Mouse (Mus musculus): ENCODE data around the gene Inka1. TPM values are rescaled to one million over a fixed set of nuclear protein-coding genes. Genes with fewer than 3 reads are reported as not detected.
A peak's percentile ranks its signal among the peaks of the same experiment; 100 is the strongest.
"Not testable (repeated sequence)": the region's sequence is repeated elsewhere in the genome, so short reads cannot be mapped to it uniquely, and the experiment has no call there.

The Inka1 gene
- total RNA-seq (2021) = 1 to 10 TPM; 4.3 to 6.4 TPM
- long read RNA-seq, experiment 1, partial matches to known transcripts = 0 of 1 reads
- long read RNA-seq, experiment 1, other reads (novel, unspliced or antisense) = 0 of 1 reads
- long read RNA-seq, experiment 2, partial matches to known transcripts = 0 of 3 reads
- long read RNA-seq, experiment 2, other reads (novel, unspliced or antisense) = 0 of 3 reads

DNA sequence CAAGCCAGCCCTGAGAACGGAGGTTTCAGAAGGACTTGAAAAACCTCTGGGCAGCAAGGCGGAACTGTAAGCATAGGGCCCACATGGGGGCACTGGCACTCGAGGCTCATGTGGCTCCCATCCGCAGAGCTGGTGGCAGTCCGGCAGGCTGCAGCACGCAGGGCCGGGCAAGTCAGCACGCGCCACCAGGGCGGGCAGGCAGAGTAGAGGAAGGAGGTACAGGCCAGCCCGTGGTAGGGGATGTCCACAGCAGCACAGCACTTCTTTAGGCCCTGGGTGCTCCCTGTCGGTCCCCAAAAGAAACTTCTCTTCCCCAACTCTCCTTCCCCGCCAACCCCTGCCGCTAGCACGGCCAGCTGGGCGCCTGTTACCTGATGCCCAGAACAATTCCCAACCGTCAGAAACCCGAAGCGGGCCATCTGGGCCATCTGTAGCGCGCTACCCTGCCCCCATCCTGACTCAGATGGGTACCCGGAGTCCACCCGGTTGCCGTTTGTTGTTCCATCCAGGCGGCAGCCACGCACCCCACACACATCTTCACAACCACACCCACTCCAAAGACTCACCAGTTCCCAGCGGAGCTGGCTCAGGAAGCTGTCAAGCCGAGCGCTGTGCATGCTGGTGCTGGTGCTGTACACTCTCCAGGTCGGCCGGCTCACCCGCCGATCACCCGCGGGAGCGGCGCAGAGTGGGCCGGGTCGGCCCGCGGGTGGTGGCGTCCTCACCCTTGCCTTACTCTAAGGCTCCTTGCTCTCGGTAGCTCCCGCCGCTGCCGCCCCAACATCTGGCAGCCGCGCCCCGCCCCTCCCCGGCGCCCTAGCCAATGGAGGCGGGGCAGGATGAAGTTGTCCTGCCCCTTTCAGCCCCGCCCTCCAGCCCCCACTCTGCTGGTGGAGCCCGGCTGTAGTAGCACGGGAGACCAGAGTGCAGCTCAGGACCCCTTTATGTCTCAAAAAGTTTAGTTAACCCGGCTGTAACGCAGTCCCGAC, at the start of gene Inka1:
Gene Inka1, minus strand, starts transcription at position 749 of the 989 bp plus-strand sequence.
- peak; percentile 87 to 92 for DNase-seq (ENCODE audit: low spot score in 2 of 2)

DNA sequence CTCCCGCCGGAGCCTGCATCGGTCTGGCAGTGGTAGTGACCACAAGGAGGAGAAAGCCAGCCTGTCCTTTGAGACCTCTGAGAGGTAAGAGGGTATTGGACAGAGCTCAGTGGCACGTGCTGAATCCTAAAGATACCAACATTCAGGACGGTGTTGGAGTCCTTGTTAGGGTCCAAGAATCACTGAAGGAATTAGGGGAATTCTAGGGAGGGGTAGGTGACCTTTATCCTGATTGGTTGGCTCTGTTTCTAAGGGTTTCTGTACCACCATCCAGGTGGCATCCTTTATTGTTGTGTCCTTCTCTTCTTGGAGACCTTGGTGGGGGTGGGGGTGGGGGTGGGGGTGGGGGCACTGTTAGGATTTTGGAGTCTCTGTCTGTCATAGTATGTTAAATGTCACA, 46.4 kb upstream of the Inka1 start:
- no peak for DNase-seq (ENCODE audit: low spot score in 2 of 2)

- DNase-seq (ENCODE audit: low spot score in 2 of 2) = no peak
These were observed 42.2 kb upstream of the Inka1 start for GRCm38 (mm10) chr9:108027867-108028266.

GRCm38 (mm10) chr9:108026584-108026983, 40.9 kb upstream of the Inka1 start:
- no peak for DNase-seq (ENCODE audit: low spot score in 2 of 2)

DNA sequence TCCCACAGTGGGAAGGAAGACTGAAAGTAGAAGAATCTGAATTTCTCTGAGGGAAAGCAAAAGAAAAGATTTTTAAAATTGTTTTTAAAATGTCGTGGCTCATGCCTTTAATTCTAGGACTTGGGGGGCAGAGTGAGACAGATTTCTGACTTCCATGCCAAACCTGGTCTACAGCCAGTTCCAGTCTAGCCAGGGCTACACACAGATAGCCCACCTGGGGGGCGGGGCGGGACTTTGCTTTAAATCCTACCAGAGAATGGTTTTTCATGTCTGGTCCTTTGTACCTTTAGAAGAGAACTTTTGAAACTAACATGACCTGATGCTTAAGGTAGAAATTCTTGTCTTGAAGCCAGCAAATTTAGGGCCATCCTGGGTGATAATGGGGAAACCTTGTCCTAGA, 37.5 kb upstream of the Inka1 start:
- DNase-seq (ENCODE audit: low spot score in 2 of 2) = no peak

GRCm38 (mm10) chr9:108020741-108021140, 35.1 kb upstream of the Inka1 start:
- DNase-seq (ENCODE audit: low spot score in 2 of 2) = no peak

- no peak for DNase-seq (ENCODE audit: low spot score in 2 of 2)
These were observed 31.4 kb upstream of the Inka1 start for GRCm38 (mm10) chr9:108017127-108017526.

- DNase-seq (ENCODE audit: low spot score in 2 of 2) = not testable (repeated sequence)
These were observed 27.9 kb upstream of the Inka1 start for GRCm38 (mm10) chr9:108013577-108013976.

- DNase-seq (ENCODE audit: low spot score in 2 of 2) = no peak
These were observed 24.7 kb upstream of the Inka1 start for GRCm38 (mm10) chr9:108010385-108010784.

- no peak for DNase-seq (ENCODE audit: low spot score in 2 of 2)
These were observed 22.4 kb upstream of the Inka1 start for GRCm38 (mm10) chr9:108008041-108008440.

GRCm38 (mm10) chr9:108003531-108003890, 17.8 kb upstream of the Inka1 start:
- DNase-seq (ENCODE audit: low spot score in 2 of 2) = no peak

- DNase-seq (ENCODE audit: low spot score in 2 of 2) = no peak
These were observed 17.3 kb upstream of the Inka1 start for GRCm38 (mm10) chr9:108002778-108003530.

DNA sequence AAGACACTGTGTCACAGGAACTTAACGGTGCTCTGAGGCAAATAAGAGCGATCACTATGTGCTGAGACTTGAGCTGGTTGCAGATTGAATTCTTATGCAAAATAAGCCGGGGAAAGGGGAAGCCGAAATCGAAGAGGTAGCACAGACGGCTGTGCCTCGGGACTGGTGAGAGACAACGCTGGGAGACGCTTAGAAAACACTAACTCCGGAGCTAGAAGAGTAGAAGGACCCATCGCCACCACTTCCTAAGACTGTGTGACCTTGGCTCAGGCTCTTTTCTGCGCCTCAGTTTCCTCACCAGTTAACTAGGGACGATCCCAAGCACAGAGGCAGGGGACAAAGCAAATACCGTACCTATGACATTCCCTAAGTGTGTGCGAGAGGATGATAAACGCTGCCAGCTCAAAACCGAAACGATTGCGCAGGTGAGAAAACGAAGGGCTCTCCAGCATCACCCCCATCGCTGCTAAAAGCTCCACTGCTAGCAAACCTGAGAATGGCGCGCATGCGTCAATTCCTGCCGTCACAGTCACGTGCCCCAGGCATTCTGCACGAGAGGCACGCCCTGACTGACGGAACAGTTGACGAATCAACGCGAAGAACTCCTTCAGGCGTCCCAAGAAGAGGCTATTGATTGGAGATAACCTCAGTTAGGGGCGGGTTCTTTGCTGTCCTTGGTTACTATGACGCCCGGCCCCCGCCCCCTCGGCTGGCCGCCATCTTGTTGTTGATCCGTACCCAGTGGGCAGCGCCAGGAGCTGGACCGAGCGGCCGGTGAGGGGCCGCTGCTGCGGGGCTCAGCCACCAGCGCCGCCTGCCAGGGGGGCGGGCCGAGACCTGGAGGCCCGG, 16.5 kb upstream of the Inka1 start, which contains the start of gene Ip6k1:
Gene Ip6k1, plus strand, starts transcription at position 580 of the 849 bp plus-strand sequence.
- DNase-seq (ENCODE audit: low spot score in 2 of 2) = peak; percentile 98 to 99

DNA sequence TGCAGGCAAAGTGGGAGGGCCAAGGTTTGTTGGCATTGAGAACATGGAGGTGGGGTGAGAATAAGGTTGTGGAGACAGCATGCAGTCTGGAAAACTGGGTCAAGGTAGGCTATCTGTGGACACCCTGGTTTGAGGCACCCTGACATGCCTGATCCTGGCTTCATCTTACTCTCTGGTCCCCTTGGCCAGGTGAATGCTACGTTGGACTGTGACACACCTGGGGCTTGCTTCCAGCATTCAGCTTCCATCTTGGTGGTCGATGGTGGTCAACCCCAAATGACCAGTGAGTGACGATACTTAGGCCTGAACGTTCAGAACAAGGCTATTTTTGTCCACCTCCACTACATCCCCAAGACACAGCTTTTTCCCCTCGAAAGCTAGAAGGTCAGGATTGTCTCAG, 10.4 kb upstream of the Inka1 start, which contains the start of gene Gm20662:
Gene Gm20662, plus strand, starts transcription at position 301 of the 400 bp plus-strand sequence.
- DNase-seq (ENCODE audit: low spot score in 2 of 2) = no peak

- no peak for DNase-seq (ENCODE audit: low spot score in 2 of 2)
These were observed 9.8 kb upstream of the Inka1 start for GRCm38 (mm10) chr9:107995513-107995912.

GRCm38 (mm10) chr9:107994464-107994863, 8.8 kb upstream of the Inka1 start:
- DNase-seq (ENCODE audit: low spot score in 2 of 2) = no peak

GRCm38 (mm10) chr9:107993013-107993412, 7.3 kb upstream of the Inka1 start:
- DNase-seq (ENCODE audit: low spot score in 2 of 2) = no peak

DNA sequence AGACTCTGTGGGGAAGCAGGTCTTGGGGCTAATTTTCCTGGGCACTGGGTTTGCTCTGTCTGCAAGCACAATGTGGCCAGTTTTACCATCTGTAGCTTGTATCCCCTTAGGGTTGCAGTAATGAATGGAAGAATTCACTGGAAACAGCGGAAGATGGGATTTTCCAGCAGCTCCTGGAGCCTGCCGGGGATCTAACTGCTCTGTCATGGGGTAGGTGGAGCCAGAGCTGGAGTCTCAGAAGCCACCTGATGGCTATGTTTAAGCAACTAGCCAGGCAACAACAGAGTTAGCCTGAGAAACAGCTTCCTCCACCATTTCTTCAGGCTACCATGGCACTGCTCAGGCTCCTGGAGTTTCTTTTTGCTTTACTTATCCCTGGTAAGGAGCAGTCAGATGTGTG, 6.5 kb upstream of the Inka1 start, which contains the start of gene Cdhr4:
Gene Cdhr4, plus strand, starts transcription at position 301 of the 400 bp plus-strand sequence.
- DNase-seq (ENCODE audit: low spot score in 2 of 2) = no peak

- DNase-seq (ENCODE audit: low spot score in 2 of 2) = no peak
These were observed 2.3 kb upstream of the Inka1 start for GRCm38 (mm10) chr9:107987950-107988349.

DNA sequence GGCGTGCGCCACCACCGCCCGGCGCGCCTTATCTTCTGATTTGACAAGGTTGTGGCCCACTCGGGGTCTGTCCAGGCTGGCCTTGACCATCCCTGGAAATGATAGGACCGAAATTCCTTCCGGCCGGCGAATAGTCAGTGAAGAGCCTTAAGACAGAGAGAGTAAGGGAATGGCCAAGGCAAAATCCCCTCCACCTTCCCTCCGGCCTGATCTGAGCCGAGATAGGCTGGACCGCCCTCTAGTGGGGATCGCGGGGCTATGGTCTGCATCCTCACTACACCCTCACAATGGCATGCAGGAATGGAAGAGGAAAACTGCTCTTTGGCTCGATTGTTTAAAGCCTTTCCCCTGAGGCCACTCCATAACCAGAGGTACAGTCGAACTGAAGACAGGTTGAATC, 697 bp upstream of the Inka1 start:
- DNase-seq (ENCODE audit: low spot score in 2 of 2) = peak; percentile 79 to 82

DNA sequence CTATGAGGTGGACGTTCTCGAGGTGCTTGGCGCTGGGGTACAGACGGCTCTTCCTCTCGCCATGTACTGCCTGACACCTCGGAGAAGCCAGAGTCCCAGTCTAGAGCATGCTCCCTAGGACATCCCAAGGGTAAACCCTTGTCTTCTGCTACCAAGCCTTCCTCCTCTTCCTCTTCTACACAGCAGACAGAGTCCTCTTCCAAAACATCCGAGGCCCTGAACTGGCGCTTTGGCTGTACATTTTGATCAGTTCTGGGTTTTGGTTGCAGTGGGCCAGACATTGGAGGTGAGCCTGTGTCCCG, 974 bp downstream of the Inka1 start:
- no peak for DNase-seq (ENCODE audit: low spot score in 2 of 2)

Measured in adrenal gland, adult 18-20 months (tissue).